Mouse (Mus musculus) heart, embryonic 15.5 days (tissue): ENCODE measurements around the gene Gm20538. TPM values are rescaled to one million over a fixed set of nuclear protein-coding genes. Genes with fewer than 3 reads are reported as not detected.

Source experiments
- ATAC-seq: fragments of 200-750 bp; cut with Nextera tagmentation; replicated peaks from 2 replicates; pipeline ENCODE4 v1.8.0; 2017; ENCODE audit warnings: low read depth, moderate TSS enrichment; ENCODE audit not compliant: insufficient number of reproducible peaks, insufficient read depth, low FRiP score
- H3K27ac ChIP-seq: fragments of 300-500 bp; sonication (generic); 2 replicates; pipeline ENCODE4 v1.5.1; 2015; ENCODE audit warnings: mild to moderate bottlenecking, inconsistent platforms
- H3K27me3 ChIP-seq: fragments of 300-500 bp; sonication (generic); 2 replicates; pipeline ENCODE4 v1.6.1; 2015; ENCODE audit warnings: inconsistent platforms
- H3K36me3 ChIP-seq: fragments of 300-500 bp; sonication (generic); 2 replicates; pipeline ENCODE4 v1.6.1; 2015; ENCODE audit warnings: mild to moderate bottlenecking, inconsistent platforms
- H3K4me1 ChIP-seq: fragments of 300-500 bp; sonication (generic); replicated peaks from 2 replicates; pipeline ENCODE4 v1.6.1; 2015; ENCODE audit warnings: inconsistent platforms
- H3K4me2 ChIP-seq: fragments of 300-500 bp; sonication (generic); 2 replicates; pipeline ENCODE4 v1.6.1; 2015; ENCODE audit warnings: inconsistent platforms, mild to moderate bottlenecking, moderate library complexity
- H3K4me3 ChIP-seq: fragments of 300-500 bp; sonication (generic); 2 replicates; pipeline ENCODE4 v1.5.1; 2015; ENCODE audit warnings: mild to moderate bottlenecking, inconsistent platforms
- H3K9ac ChIP-seq: fragments of 300-500 bp; sonication (generic); 2 replicates; pipeline ENCODE4 v1.6.1; 2015; ENCODE audit warnings: mild to moderate bottlenecking, inconsistent platforms
- H3K9me3 ChIP-seq: fragments of 300-500 bp; sonication (generic); replicated peaks from 2 replicates; pipeline ENCODE4 v1.6.1; 2016; ENCODE audit warnings: inconsistent platforms
- WGBS: fragments of 180-500 bp; shearing (Covaris S2); methylation state at CpG from one replicate; pipeline ENCODE4 v1.1.7; 2015; ENCODE audit warnings: mixed read lengths; 5-methylcytosine and 5-hydroxymethylcytosine counted together
- polyA plus RNA-seq: library from polyadenylated mRNA; unstranded; fragments of >200 nt; fragmentation: Nextera tagmentation; extraction: Ambion mirVana; gene quantifications from 2 replicates; pipeline ENCODE4 v1.2.1, GENCODE M21; 2015

The Gm20538 gene
- polyA plus RNA-seq, 1 experiment from 2014 or later, result not detected

GRCm38 (mm10) chr19:44530018-44530417 is 22.6 kb downstream of the Gm20538 start:
- Histone ChIP-seq H3K4me1 (no peaks in the 10 kb centered on the region), H3K36me3 (no peaks in the 10 kb centered on the region), H3K27me3 (peaks cover 10% of the 10 kb centered on the region; the same call in 1 of the 2 replicates), H3K4me2 (no peak overlapping the region), H3K9ac (no peak overlapping the region), H3K27ac (no peak overlapping the region), H3K9me3 (no peaks in the 10 kb centered on the region), H3K4me3 (no peak overlapping the region)
- ATAC-seq, result no peak
- 76% methylated on average over 6 of the region's 6 CpGs for WGBS

GRCm38 (mm10) chr19:44525551-44526205 is 27.0 kb downstream of the Gm20538 start:
- Histone ChIP-seq H3K27ac (no peak overlapping the region), H3K4me2 (no peak overlapping the region), H3K27me3 (no peaks in the 10 kb centered on the region), H3K36me3 (no peaks in the 10 kb centered on the region), H3K4me3 (no peak overlapping the region), H3K4me1 (no peaks in the 10 kb centered on the region), H3K9me3 (no peaks in the 10 kb centered on the region), H3K9ac (no peak overlapping the region)
- ATAC-seq, result no peak
- 66% methylated on average over 9 of the region's 9 CpGs for WGBS

GRCm38 (mm10) chr19:44519152-44519551 is 33.5 kb downstream of the Gm20538 start:
- WGBS, result 47% methylated on average over 7 of the region's 7 CpGs

GRCm38 (mm10) chr19:44517996-44518768 is 34.4 kb downstream of the Gm20538 start:
- Histone ChIP-seq H3K4me2 (no peak overlapping the region), H3K27ac (no peak overlapping the region), H3K9ac (no peak overlapping the region), H3K4me1 (peaks cover 14% of the 10 kb centered on the region), H3K27me3 (peaks cover 38% of the 10 kb centered on the region), H3K36me3 (no peaks in the 10 kb centered on the region), H3K9me3 (no peaks in the 10 kb centered on the region), H3K4me3 (no peak overlapping the region)
- WGBS, result 63% methylated on average over 12 of the region's 12 CpGs
- no peak for ATAC-seq

More at GRCm38 (mm10) chr19:44519152-44519551, 33.5 kb downstream of the Gm20538 start:
- Histone ChIP-seq H3K27ac (no peak overlapping the region), H3K4me3 (no peak overlapping the region), H3K27me3 (peaks cover 29% of the 10 kb centered on the region), H3K9me3 (no peaks in the 10 kb centered on the region), H3K9ac (no peak overlapping the region), H3K4me2 (no peak overlapping the region), H3K4me1 (peaks cover 14% of the 10 kb centered on the region; the same call in 1 of the 2 replicates), H3K36me3 (no peaks in the 10 kb centered on the region)
- no peak for ATAC-seq

- 53% methylated on average over 6 of the region's 6 CpGs for WGBS
- no peak for ATAC-seq
- H3K27ac ChIP-seq, result no peak overlapping the region
- no peaks in the 10 kb centered on the region for H3K9me3 ChIP-seq
- peaks cover 63% of the 10 kb centered on the region for H3K27me3 ChIP-seq
- H3K4me3 ChIP-seq, result no peak overlapping the region
- H3K4me1 ChIP-seq, result peaks cover 29% of the 10 kb centered on the region
- no peaks in the 10 kb centered on the region for H3K36me3 ChIP-seq
- no peak overlapping the region for H3K9ac ChIP-seq
- H3K4me2 ChIP-seq, result no peak overlapping the region
Observed at GRCm38 (mm10) chr19:44515769-44516168, 36.9 kb downstream of the Gm20538 start.

- Histone ChIP-seq H3K36me3 (no peaks in the 10 kb centered on the region), H3K9me3 (no peaks in the 10 kb centered on the region), H3K4me3 (no peak overlapping the region), H3K9ac (no peak overlapping the region), H3K27me3 (peaks cover 72% of the 10 kb centered on the region), H3K27ac (no peak overlapping the region), H3K4me2 (no peak overlapping the region), H3K4me1 (peaks cover 31% of the 10 kb centered on the region)
- WGBS, result 42% methylated on average over 14 of the region's 14 CpGs
- ATAC-seq, result no peak; the same call in 1 of the 2 replicates
Observed at GRCm38 (mm10) chr19:44514521-44515451, 37.8 kb downstream of the Gm20538 start.

GRCm38 (mm10) chr19:44513921-44514482 is 38.6 kb downstream of the Gm20538 start:
- Histone ChIP-seq H3K9me3 (no peaks in the 10 kb centered on the region), H3K27me3 (peaks cover 77% of the 10 kb centered on the region), H3K4me3 (no peak overlapping the region), H3K4me1 (peaks cover 27% of the 10 kb centered on the region), H3K9ac (no peak overlapping the region), H3K4me2 (no peak overlapping the region), H3K27ac (no peak overlapping the region), H3K36me3 (no peaks in the 10 kb centered on the region)
- WGBS, result 27% methylated on average over 7 of the region's 7 CpGs
- no peak for ATAC-seq

- no peak overlapping the region for H3K9ac ChIP-seq
- no peak for ATAC-seq
- no peaks in the 10 kb centered on the region for H3K9me3 ChIP-seq
- WGBS, result 32% methylated on average over 11 of the region's 11 CpGs
- no peak overlapping the region for H3K4me3 ChIP-seq
- H3K36me3 ChIP-seq, result no peaks in the 10 kb centered on the region
- no peak overlapping the region for H3K4me2 ChIP-seq
- H3K27ac ChIP-seq, result no peak overlapping the region
- peaks cover 26% of the 10 kb centered on the region for H3K4me1 ChIP-seq
- peaks cover 82% of the 10 kb centered on the region for H3K27me3 ChIP-seq
Observed at GRCm38 (mm10) chr19:44513054-44513833, 39.4 kb downstream of the Gm20538 start.

GRCm38 (mm10) chr19:44512601-44513000 is 40.0 kb downstream of the Gm20538 start:
- Histone ChIP-seq H3K27me3 (peaks cover 80% of the 10 kb centered on the region), H3K36me3 (no peaks in the 10 kb centered on the region), H3K4me3 (no peak overlapping the region), H3K27ac (no peak overlapping the region), H3K9ac (no peak overlapping the region), H3K9me3 (no peaks in the 10 kb centered on the region), H3K4me1 (peaks cover 26% of the 10 kb centered on the region), H3K4me2 (no peak overlapping the region)
- WGBS, result 32% methylated on average over 5 of the region's 5 CpGs
- ATAC-seq, result no peak

GRCm38 (mm10) chr19:44511451-44512231 is 41.0 kb downstream of the Gm20538 start:
- no peaks in the 10 kb centered on the region for H3K9me3 ChIP-seq
- peak overlapping the region; percentile 53 for H3K9ac ChIP-seq
- WGBS, result 1% methylated on average over 66 of the region's 66 CpGs
- H3K36me3 ChIP-seq, result no peaks in the 10 kb centered on the region
- 0 out of 2 replicates have a peak, but pooled peaks have one; percentile 40 for ATAC-seq
- H3K4me2 ChIP-seq, result peak overlapping the region; percentile 98
- H3K4me3 ChIP-seq, result peak overlapping the region; percentile 58
- H3K27me3 ChIP-seq, result peaks cover 78% of the 10 kb centered on the region
- H3K4me1 ChIP-seq, result peaks cover 26% of the 10 kb centered on the region
- H3K27ac ChIP-seq, result no peak overlapping the region
